1 mouse cellular context compared by ENCODE assay signal in the genomic region with DNA sequence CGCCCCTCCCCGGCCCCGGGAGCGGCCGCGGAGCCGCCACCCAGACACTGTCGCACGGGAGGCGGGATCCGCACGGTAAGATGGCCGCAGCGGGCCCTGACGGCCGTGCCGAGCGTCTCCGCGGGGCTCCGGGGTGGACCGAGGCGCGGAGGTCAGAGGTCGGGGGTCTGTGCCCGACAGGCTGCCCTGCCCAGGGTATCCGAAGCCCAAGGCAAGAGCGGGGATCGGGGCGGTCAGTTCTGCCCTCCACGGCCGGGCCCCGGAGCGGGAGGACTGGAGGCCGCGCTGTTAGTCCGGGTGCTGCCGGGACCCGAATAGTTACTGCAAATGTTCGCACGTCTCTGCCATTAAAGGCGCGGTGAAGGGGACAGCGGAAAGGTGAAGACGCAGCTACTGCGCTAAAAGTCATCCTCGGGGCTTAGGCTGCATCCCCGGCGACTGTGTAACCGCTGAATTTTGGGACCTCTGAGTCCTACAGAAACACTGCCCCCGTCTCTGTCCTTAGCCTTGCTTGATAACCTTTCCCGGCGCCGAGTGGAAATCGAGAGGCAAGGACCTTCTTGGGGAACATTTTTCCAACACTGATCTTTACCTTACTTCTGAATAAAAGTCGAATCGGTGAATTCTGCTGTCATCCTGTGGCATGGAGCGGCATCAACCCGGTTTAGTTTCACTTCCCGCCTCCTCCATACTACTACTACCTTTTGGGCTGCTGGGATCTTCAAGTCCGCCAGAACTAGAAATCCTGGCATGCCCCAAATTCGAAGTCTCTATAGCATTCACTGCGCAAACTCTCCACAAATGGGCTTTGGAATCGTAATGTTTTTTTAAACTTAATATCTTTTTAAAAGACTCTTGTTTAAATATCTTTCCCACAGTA.
TF ChIP-seq lines count a peak whose summit lies in the region.

No protein-coding gene starts in this region.

TF ChIP-seq in ES-E14, 5 proteins besides CTCF, POLR2A, EP300 and RAD21:
- TF ChIP-seq HCFC1 (IDR thresholded peaks at IDR 0.05; ENCODE audit: borderline replicate concordance, insufficient read depth, low read length) (no peak), MAFK (IDR thresholded peaks at IDR 0.05; ENCODE audit: insufficient read depth, low read depth, low read length) (no peak), ZC3H11A (IDR thresholded peaks at IDR 0.05; ENCODE audit: borderline replicate concordance, low read depth, low read length) (no peak), ZNF384 (IDR thresholded peaks at IDR 0.05; ENCODE audit: low read depth, low read length) (no peak), CHD2 (IDR thresholded peaks at IDR 0.05; ENCODE audit: low read depth, low read length) (no peak)
